Comparison of ENCODE assay signal across 7 mouse cellular contexts in the genomic region with DNA sequence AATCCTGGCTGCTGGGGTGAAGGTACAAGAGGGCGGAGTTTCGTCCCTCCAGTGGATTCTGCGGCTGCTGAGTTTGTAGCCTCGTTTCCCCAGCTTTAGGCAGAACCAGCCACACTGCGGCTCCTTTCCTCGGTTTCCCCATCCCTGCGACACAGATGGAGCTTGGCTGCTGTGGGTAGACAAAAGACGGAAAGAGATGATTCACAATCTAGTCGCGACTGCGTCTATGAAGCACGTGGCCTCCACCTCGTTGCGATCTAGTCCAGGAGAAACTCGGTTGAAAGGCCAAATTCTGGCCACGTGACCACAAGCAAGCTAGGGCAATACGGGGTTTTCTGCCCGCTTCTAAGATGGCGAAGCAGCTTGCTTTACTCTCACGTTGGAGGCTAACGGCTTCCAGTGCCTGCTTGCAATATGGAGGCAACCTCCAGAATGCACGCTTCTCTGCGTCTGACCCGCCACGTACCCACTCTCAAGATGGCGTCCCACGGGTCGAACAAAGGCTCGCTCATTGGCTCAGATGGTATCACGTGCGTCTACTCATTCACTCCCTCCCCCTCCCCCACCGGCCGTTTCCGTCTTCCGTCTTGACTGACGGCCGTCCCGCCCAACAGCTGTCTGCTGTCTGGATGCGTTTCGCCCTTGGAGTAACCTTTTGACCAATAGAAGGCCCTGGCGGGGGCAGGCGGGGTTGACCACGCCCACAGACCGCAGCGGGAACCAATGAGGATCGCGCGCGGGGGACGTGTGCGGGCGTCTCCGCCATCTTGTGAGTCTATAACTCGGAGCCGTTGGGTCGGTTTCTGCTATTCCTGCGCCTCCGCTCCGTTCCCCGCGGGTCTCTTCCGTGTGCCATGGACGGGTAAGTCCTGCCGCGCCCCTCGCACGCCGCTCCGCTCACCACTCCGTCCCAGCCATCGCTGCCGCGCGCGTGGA. TPM values are rescaled to one million over a fixed set of nuclear protein-coding genes. Genes with fewer than 3 reads are reported as not detected.
A peak's percentile ranks its signal among the peaks of the same experiment; 100 is the strongest.
DNase-seq lines count a peak whose midpoint lies in the region; ATAC-seq lines count a peak whose summit lies in the region.

A gene (plus strand): TSS at position 568 of the 936 bp plus-strand sequence.

- peak within 1 kb of the TSS; percentile 96 for H3K4me2 ChIP-seq in intestine, embryonic 16.5 days (ENCODE audit: low read depth, low read length)
- peak within 1 kb of the TSS; percentile 97 for H3K4me2 ChIP-seq in midbrain, embryonic 11.5 days

- H3K36me3 ChIP-seq in intestine, embryonic 16.5 days (ENCODE audit: control insufficient read depth, insufficient read depth, low read length) = peaks cover 9% of the 10 kb centered on the region
- H3K36me3 ChIP-seq in midbrain, embryonic 11.5 days (ENCODE audit: control insufficient read depth, insufficient read depth, low read length) = peaks cover 13% of the 10 kb centered on the region

- peak within 1 kb of the TSS; percentile 100 for H3K9ac ChIP-seq in intestine, embryonic 16.5 days (ENCODE audit: low read depth, low read length)
- peak within 1 kb of the TSS; percentile 100 for H3K9ac ChIP-seq in midbrain, embryonic 11.5 days (ENCODE audit: low read length)

- peak within 1 kb of the TSS; percentile 100 for H3K27ac ChIP-seq in intestine, embryonic 16.5 days (ENCODE audit: low read length)
- peak within 1 kb of the TSS; percentile 100 for H3K27ac ChIP-seq in midbrain, embryonic 11.5 days (ENCODE audit: low read depth, low read length)

- peaks cover 58% of the 10 kb centered on the region for H3K4me1 ChIP-seq in intestine, embryonic 16.5 days (ENCODE audit: control insufficient read depth, insufficient read depth, low read length)
- peaks cover 46% of the 10 kb centered on the region for H3K4me1 ChIP-seq in midbrain, embryonic 11.5 days (ENCODE audit: control insufficient read depth, insufficient read depth, low read length)

- intact Hi-C loops in left cerebral cortex, postnatal 36 days (cut with DNase I) = loop anchor here (1.0 to 2.0 kb wide), 2 partner anchors 21 to 87 kb away; a partner anchor contains a TSS

- no peaks in the 10 kb centered on the region for H3K27me3 ChIP-seq in intestine, embryonic 16.5 days (replicated peaks; ENCODE audit: control insufficient read depth, insufficient read depth, low read length)
- H3K27me3 ChIP-seq in midbrain, embryonic 11.5 days (ENCODE audit: control insufficient read depth, insufficient read depth, low read length) = no peaks in the 10 kb centered on the region

- H3K4me3 ChIP-seq in intestine, embryonic 16.5 days (ENCODE audit: low read length) = peak within 1 kb of the TSS; percentile 97
- H3K4me3 ChIP-seq in midbrain, embryonic 11.5 days (ENCODE audit: low read depth, low read length) = peak within 1 kb of the TSS; percentile 100

- peak; percentile 83 for ATAC-seq in intestine, embryonic 16.5 days
- peak; percentile 94 for ATAC-seq in midbrain, embryonic 11.5 days (ENCODE audit: low FRiP score)

- WGBS in intestine, embryonic 16.5 days = under 1% methylated on average over 74 of the region's 75 CpGs
- under 1% methylated on average over 74 of the region's 75 CpGs for WGBS in midbrain, embryonic 11.5 days

- no peaks in the 10 kb centered on the region for H3K9me3 ChIP-seq in intestine, embryonic 16.5 days (ENCODE audit: control insufficient read depth, low read length)
- no peaks in the 10 kb centered on the region for H3K9me3 ChIP-seq in midbrain, embryonic 11.5 days (ENCODE audit: control insufficient read depth, low read length)

- peak; percentile 99 for DNase-seq in adrenal gland, adult 8-10 months
- peak; percentile 100 for DNase-seq in embryo, embryonic 9.5 days (ENCODE audit: extremely low spot score)
- peak; percentile 98 to 100 for DNase-seq in gastrocnemius, postnatal 4 days (ENCODE audit: low spot score in 2 of 2)
- peak; percentile 98 to 99 for DNase-seq in left cerebral cortex, postnatal 36 days (ENCODE audit: low spot score in 2 of 2)
- peak; percentile 99 for DNase-seq in midbrain, embryonic 11.5 days (ENCODE audit: low spot score, missing footprints)
- peak; percentile 100 for DNase-seq in skeletal muscle tissue, adult 2 months (ENCODE audit: low read depth, low spot score)

RNA-seq across cellular contexts. Expression of the gene that starts here (rescaled TPM):
- 100 to 1,000 TPM; 249 to 275 (median 255) TPM for total RNA-seq in adrenal gland, adult 8-10 months (2022)
- total RNA-seq in gastrocnemius, postnatal 4 days (2021) = 100 to 1,000 TPM; 167 to 170 TPM
- 295 and 302 TPM in 2 replicates for polyA plus RNA-seq in intestine, embryonic 16.5 days (2015; fragmentation: Nextera tagmentation; extraction: Ambion mirVana)
- 10 to 100 TPM; 40.2 to 51.9 TPM for total RNA-seq in left cerebral cortex, postnatal 36 days (2021)
- polyA plus RNA-seq in midbrain, embryonic 11.5 days (2014; fragmentation: Nextera tagmentation; extraction: Ambion mirVana) = 147 and 176 TPM in 2 replicates

Comparison
In these comparisons a context has a peak if more than half of its experiments do, and no peak if none do; other contexts are left out.
1. Peak in every context shown above with its lines: DNase-seq, ATAC-seq, H3K4me3 ChIP-seq and H3K27ac ChIP-seq.